Mouse (Mus musculus) myocyte (in vitro differentiated cells): Measurements from ENCODE around the gene Tfam.

Experiments
- MYOG ChIP-seq, 3 experiments: IDR thresholded peaks; one replicate each; pipeline ENCODE4 v1.6.1; 2011; ENCODE audit warnings: control low read depth in 2 of 3, low read depth in 2 of 3, mild to moderate bottlenecking in 2 of 3; ENCODE audit not compliant: insufficient read length in 2 of 3, control insufficient read depth in 1 of 3, insufficient read depth in 1 of 3
- POLR2A ChIP-seq: IDR thresholded peaks from one replicate; pipeline ENCODE4 v1.6.1; 2011; ENCODE audit warnings: low read depth, mild to moderate bottlenecking, control low read depth, moderate library complexity; ENCODE audit not compliant: insufficient read length
- REST ChIP-seq: IDR thresholded peaks from one replicate; pipeline ENCODE4 v1.6.1; 2011; ENCODE audit warnings: mild to moderate bottlenecking, control low read depth, moderate library complexity; ENCODE audit not compliant: insufficient read depth, insufficient read length
- TCF12 ChIP-seq: IDR thresholded peaks from one replicate; pipeline ENCODE4 v1.6.1; 2011; ENCODE audit warnings: mild to moderate bottlenecking, control low read depth; ENCODE audit not compliant: poor library complexity, insufficient read depth, severe bottlenecking
- USF1 ChIP-seq: IDR thresholded peaks from one replicate; pipeline ENCODE4 v1.6.1; 2011; ENCODE audit warnings: low read depth, mild to moderate bottlenecking, control low read depth, moderate library complexity

DNA sequence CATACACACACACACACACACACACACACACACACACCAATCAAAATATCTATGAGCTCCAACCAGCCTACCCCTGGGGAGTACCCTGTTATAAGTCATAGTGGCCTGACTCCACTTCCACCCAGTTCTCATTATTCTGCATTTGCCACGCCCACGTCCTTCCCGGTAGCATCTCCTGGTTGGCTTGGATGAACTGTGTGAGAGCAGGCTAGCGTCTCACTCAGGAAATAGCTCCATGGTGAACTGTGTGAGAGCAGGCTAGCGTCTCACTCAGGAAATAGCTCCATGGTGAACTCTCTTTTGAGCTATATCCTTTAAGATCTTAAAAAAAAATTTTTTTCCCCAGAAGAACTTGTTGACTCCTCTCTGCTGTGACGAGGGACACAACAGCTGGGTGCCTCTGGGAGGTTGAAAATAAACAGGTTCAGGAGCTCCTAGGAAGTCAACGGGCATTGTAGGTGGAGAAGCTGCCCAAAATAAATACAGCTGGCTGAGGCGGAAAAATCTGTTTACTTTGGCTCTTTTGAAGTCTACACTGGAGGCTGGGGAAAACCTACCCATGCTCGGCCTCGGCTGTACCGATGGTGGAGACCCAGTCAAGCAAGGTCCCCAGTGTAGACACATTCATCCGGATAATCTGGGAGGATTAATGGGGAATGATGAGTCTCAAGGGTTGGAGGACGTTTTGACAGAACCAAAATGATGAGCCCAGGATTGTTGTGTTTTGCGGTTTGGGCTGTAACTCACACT, 40.9 kb downstream of the Tfam start:
- no peak for TF ChIP-seq POLR2A
- TF ChIP-seq USF1: no peak
- TF ChIP-seq MYOG (IDR thresholded peaks at IDR 0.05; ENCODE audit: control insufficient read depth in 1 of 3, insufficient read depth in 1 of 3, insufficient read length in 2 of 3, low read depth in 2 of 3): no peak
- no peak for TF ChIP-seq TCF12
- no peak for TF ChIP-seq REST
